Mouse (Mus musculus) left cerebral cortex, adult 8-10 months (tissue): ENCODE results near the gene Tmem110. TPM values are rescaled to one million over a fixed set of nuclear protein-coding genes. Genes with fewer than 3 reads are reported as not detected.

ENCODE experiments used
- DNase-seq, 2 experiments: peaks; one replicate each; pipeline ENCODE4 v3.0.0; 2022; ENCODE audit warnings: low spot score in 2 of 2
- total RNA-seq, 4 experiments: library from RNA; stranded (reverse); gene quantifications; 2 replicates each; pipeline ENCODE4 v1.2.4; 2022

Tmem110 gene
- total RNA-seq: 10 to 100 TPM; 24.3 to 28.8 (median 25.5) TPM

GRCm38 (mm10) chr14:30825476-30826131 is at the start of gene Tmem110:
Tmem110 (plus strand) TSS chr14:30825590.
- peak; percentile 73 to 78 for DNase-seq

GRCm38 (mm10) chr14:30784614-30785013 is 40.8 kb upstream of the Tmem110 start:
- no peak for DNase-seq

- peak in 1 of 2 experiments; percentile 64 for DNase-seq
Measured at GRCm38 (mm10) chr14:30789471-30789870, 35.9 kb upstream of the Tmem110 start.

- DNase-seq: no peak
Measured at GRCm38 (mm10) chr14:30792871-30793270, 32.5 kb upstream of the Tmem110 start.

- DNase-seq: no peak
Measured at GRCm38 (mm10) chr14:30801756-30802155, 23.6 kb upstream of the Tmem110 start.

- DNase-seq: no peak
Measured at GRCm38 (mm10) chr14:30821136-30821535, 4.3 kb upstream of the Tmem110 start.

GRCm38 (mm10) chr14:30824456-30824995 is 864 bp upstream of the Tmem110 start:
- no peak for DNase-seq

- no peak for DNase-seq
Measured at GRCm38 (mm10) chr14:30825021-30825475, 342 bp upstream of the Tmem110 start.

- DNase-seq: no peak
Measured at GRCm38 (mm10) chr14:30826174-30827140, 1.1 kb downstream of the Tmem110 start.

- no peak for DNase-seq
Measured at GRCm38 (mm10) chr14:30827480-30827879, 2.1 kb downstream of the Tmem110 start.

- no peak for DNase-seq
Measured at GRCm38 (mm10) chr14:30828077-30828476, 2.7 kb downstream of the Tmem110 start.

- no peak for DNase-seq
Measured at GRCm38 (mm10) chr14:30828635-30829460, 3.5 kb downstream of the Tmem110 start.

GRCm38 (mm10) chr14:30837416-30837996 is 12.1 kb downstream of the Tmem110 start:
- DNase-seq: no peak

GRCm38 (mm10) chr14:30843701-30844100 is 18.3 kb downstream of the Tmem110 start:
- DNase-seq: no peak

GRCm38 (mm10) chr14:30850504-30850903 is 25.1 kb downstream of the Tmem110 start:
- DNase-seq: no peak

- no peak for DNase-seq
Measured at GRCm38 (mm10) chr14:30852325-30852724, 26.9 kb downstream of the Tmem110 start.

- DNase-seq: no peak
Measured at GRCm38 (mm10) chr14:30855316-30855715, 29.9 kb downstream of the Tmem110 start.

- DNase-seq: no peak
Measured at GRCm38 (mm10) chr14:30856885-30857507, 31.6 kb downstream of the Tmem110 start.

GRCm38 (mm10) chr14:30857990-30858389 is 32.6 kb downstream of the Tmem110 start:
- no peak for DNase-seq

GRCm38 (mm10) chr14:30861421-30862125 is 36.2 kb downstream of the Tmem110 start:
- no peak for DNase-seq
